Mouse (Mus musculus): ENCODE results near the gene Tagln2. TPM values are rescaled to one million over a fixed set of nuclear protein-coding genes. Genes with fewer than 3 reads are reported as not detected.

The Tagln2 gene
- polyA plus RNA-seq, 1 experiment, result 393 TPM

- no peak overlapping the region for H3ac ChIP-seq (ENCODE audit: control insufficient read depth, insufficient read length)
Observed at GRCm38 (mm10) chr1:172535116-172535515, 35.3 kb downstream of the Tagln2 start.

GRCm38 (mm10) chr1:172539827-172540226, 40.0 kb downstream of the Tagln2 start:
- no peak for TF ChIP-seq TCF12 (IDR thresholded peaks at IDR 0.05; ENCODE audit: insufficient read depth, poor library complexity, severe bottlenecking)
- no peak for TF ChIP-seq CEBPB (IDR thresholded peaks at IDR 0.05; ENCODE audit: insufficient read depth, poor library complexity, severe bottlenecking)
- Histone ChIP-seq H3K4me3 (no peak overlapping the region), H3ac (ENCODE audit: control insufficient read depth, insufficient read length) (no peak overlapping the region), H3K36me3 (ENCODE audit: control insufficient read depth, insufficient read depth) (no peaks in the 10 kb centered on the region), H3K79me2 (ENCODE audit: control insufficient read depth, insufficient read depth) (no peaks in the 10 kb centered on the region), H3K4me2 (ENCODE audit: low read depth) (no peak overlapping the region), H3K27me3 (ENCODE audit: control insufficient read depth, insufficient read depth, insufficient read length) (peaks cover 5% of the 10 kb centered on the region)

More at GRCm38 (mm10) chr1:172535116-172535515, 35.3 kb downstream of the Tagln2 start:
- H3K27me3 ChIP-seq (ENCODE audit: control insufficient read depth, insufficient read depth, insufficient read length), result no peaks in the 10 kb centered on the region
- H3K4me2 ChIP-seq (ENCODE audit: low read depth), result no peak overlapping the region
- no peaks in the 10 kb centered on the region for H3K36me3 ChIP-seq (ENCODE audit: control insufficient read depth, insufficient read depth)
- TF ChIP-seq MAX (IDR thresholded peaks at IDR 0.05; ENCODE audit: low read depth) (no peak), CEBPB (IDR thresholded peaks at IDR 0.05; ENCODE audit: insufficient read depth, poor library complexity, severe bottlenecking) (no peak), TCF12 (IDR thresholded peaks at IDR 0.05; ENCODE audit: insufficient read depth, poor library complexity, severe bottlenecking) (no peak)
- no peaks in the 10 kb centered on the region for H3K79me2 ChIP-seq (ENCODE audit: control insufficient read depth, insufficient read depth)
- H3K4me3 ChIP-seq, result no peak overlapping the region

GRCm38 (mm10) chr1:172540283-172540820, 40.5 kb downstream of the Tagln2 start:
- Histone ChIP-seq H3K4me2 (ENCODE audit: low read depth) (no peak overlapping the region), H3ac (ENCODE audit: control insufficient read depth, insufficient read length) (no peak overlapping the region), H3K36me3 (ENCODE audit: control insufficient read depth, insufficient read depth) (no peaks in the 10 kb centered on the region), H3K4me3 (no peak overlapping the region), H3K27me3 (ENCODE audit: control insufficient read depth, insufficient read depth, insufficient read length) (peaks cover 5% of the 10 kb centered on the region), H3K79me2 (ENCODE audit: control insufficient read depth, insufficient read depth) (no peaks in the 10 kb centered on the region)
- TF ChIP-seq MAX (IDR thresholded peaks at IDR 0.05; ENCODE audit: low read depth) (no peak), MYOG (IDR thresholded peaks at IDR 0.05; ENCODE audit: control insufficient read depth in 1 of 3, insufficient read depth in 1 of 3, insufficient read length in 2 of 3, low read depth in 2 of 3) (no peak), TCF3 (IDR thresholded peaks at IDR 0.05; ENCODE audit: insufficient read length, low read depth) (no peak), USF1 (IDR thresholded peaks at IDR 0.05; ENCODE audit: low read depth) (no peak), TCF12 (IDR thresholded peaks at IDR 0.05; ENCODE audit: insufficient read depth, poor library complexity, severe bottlenecking) (no peak), E2F4 (IDR thresholded peaks at IDR 0.05; ENCODE audit: insufficient read depth) (no peak), REST (IDR thresholded peaks at IDR 0.05; ENCODE audit: insufficient read depth, insufficient read length) (no peak), POLR2AphosphoS2 (IDR thresholded peaks at IDR 0.05; ENCODE audit: insufficient read length, low read depth) (no peak), POLR2A (IDR thresholded peaks at IDR 0.05; ENCODE audit: insufficient read length, low read depth) (no peak), SRF (IDR thresholded peaks at IDR 0.05; ENCODE audit: control insufficient read depth, insufficient read length, low read depth) (no peak), MYOD1 (IDR thresholded peaks at IDR 0.05; ENCODE audit: control insufficient read depth in 1 of 3, insufficient read length in 2 of 3, low read depth in 2 of 3) (no peak), CEBPB (IDR thresholded peaks at IDR 0.05; ENCODE audit: insufficient read depth, poor library complexity, severe bottlenecking) (no peak)

GRCm38 (mm10) chr1:172546062-172546461, 46.2 kb downstream of the Tagln2 start:
- no peak overlapping the region for H3K4me3 ChIP-seq
- H3K36me3 ChIP-seq (ENCODE audit: control insufficient read depth, insufficient read depth), result no peaks in the 10 kb centered on the region
- no peak overlapping the region for H3K4me2 ChIP-seq (ENCODE audit: low read depth)
- H3K27me3 ChIP-seq (ENCODE audit: control insufficient read depth, insufficient read depth, insufficient read length), result peaks cover 5% of the 10 kb centered on the region
- no peaks in the 10 kb centered on the region for H3K79me2 ChIP-seq (ENCODE audit: control insufficient read depth, insufficient read depth)
- TF ChIP-seq REST (IDR thresholded peaks at IDR 0.05; ENCODE audit: insufficient read depth, insufficient read length) (no peak), POLR2A (IDR thresholded peaks at IDR 0.05; ENCODE audit: insufficient read length, low read depth) (no peak), POLR2AphosphoS2 (IDR thresholded peaks at IDR 0.05; ENCODE audit: insufficient read length, low read depth) (no peak), E2F4 (IDR thresholded peaks at IDR 0.05; ENCODE audit: insufficient read depth) (no peak), MAX (IDR thresholded peaks at IDR 0.05; ENCODE audit: low read depth) (no peak), CEBPB (IDR thresholded peaks at IDR 0.05; ENCODE audit: insufficient read depth, poor library complexity, severe bottlenecking) (no peak), MYOG (IDR thresholded peaks at IDR 0.05; ENCODE audit: control insufficient read depth in 1 of 3, insufficient read depth in 1 of 3, insufficient read length in 2 of 3, low read depth in 2 of 3) (no peak), TCF3 (IDR thresholded peaks at IDR 0.05; ENCODE audit: insufficient read length, low read depth) (no peak), MYOD1 (IDR thresholded peaks at IDR 0.05; ENCODE audit: control insufficient read depth in 1 of 3, insufficient read length in 2 of 3, low read depth in 2 of 3) (no peak), SRF (IDR thresholded peaks at IDR 0.05; ENCODE audit: control insufficient read depth, insufficient read length, low read depth) (no peak), TCF12 (IDR thresholded peaks at IDR 0.05; ENCODE audit: insufficient read depth, poor library complexity, severe bottlenecking) (no peak), USF1 (IDR thresholded peaks at IDR 0.05; ENCODE audit: low read depth) (no peak)
- H3ac ChIP-seq (ENCODE audit: control insufficient read depth, insufficient read length), result no peak overlapping the region

GRCm38 (mm10) chr1:172548501-172548900, 48.7 kb downstream of the Tagln2 start:
- Histone ChIP-seq H3K27me3 (ENCODE audit: control insufficient read depth, insufficient read depth, insufficient read length) (no peaks in the 10 kb centered on the region), H3ac (ENCODE audit: control insufficient read depth, insufficient read length) (no peak overlapping the region), H3K4me3 (no peak overlapping the region), H3K4me2 (ENCODE audit: low read depth) (no peak overlapping the region), H3K36me3 (ENCODE audit: control insufficient read depth, insufficient read depth) (no peaks in the 10 kb centered on the region), H3K79me2 (ENCODE audit: control insufficient read depth, insufficient read depth) (no peaks in the 10 kb centered on the region)
- TF ChIP-seq E2F4 (IDR thresholded peaks at IDR 0.05; ENCODE audit: insufficient read depth) (no peak), POLR2AphosphoS2 (IDR thresholded peaks at IDR 0.05; ENCODE audit: insufficient read length, low read depth) (no peak), POLR2A (IDR thresholded peaks at IDR 0.05; ENCODE audit: insufficient read length, low read depth) (no peak), MYOG (IDR thresholded peaks at IDR 0.05; ENCODE audit: control insufficient read depth in 1 of 3, insufficient read depth in 1 of 3, insufficient read length in 2 of 3, low read depth in 2 of 3) (no peak), MYOD1 (IDR thresholded peaks at IDR 0.05; ENCODE audit: control insufficient read depth in 1 of 3, insufficient read length in 2 of 3, low read depth in 2 of 3) (no peak), MAX (IDR thresholded peaks at IDR 0.05; ENCODE audit: low read depth) (no peak), CEBPB (IDR thresholded peaks at IDR 0.05; ENCODE audit: insufficient read depth, poor library complexity, severe bottlenecking) (no peak), TCF12 (IDR thresholded peaks at IDR 0.05; ENCODE audit: insufficient read depth, poor library complexity, severe bottlenecking) (no peak), TCF3 (IDR thresholded peaks at IDR 0.05; ENCODE audit: insufficient read length, low read depth) (no peak), SRF (IDR thresholded peaks at IDR 0.05; ENCODE audit: control insufficient read depth, insufficient read length, low read depth) (no peak), REST (IDR thresholded peaks at IDR 0.05; ENCODE audit: insufficient read depth, insufficient read length) (no peak)
